Mouse (Mus musculus) hindbrain, embryonic 11.5 days (tissue): ENCODE results near the gene Dtx3l. TPM values are rescaled to one million over a fixed set of nuclear protein-coding genes. Genes with fewer than 3 reads are reported as not detected.
"Not testable (repeated sequence)": the region's sequence is repeated elsewhere in the genome, so short reads cannot be mapped to it uniquely, and the experiment has no call there.

Experiments
- ATAC-seq: fragments of 200-750 bp; cut with Nextera tagmentation; 2 replicates; pipeline ENCODE4 v1.8.0; 2017; ENCODE audit warnings: mild to moderate bottlenecking, moderate TSS enrichment, moderate library complexity; ENCODE audit not compliant: low FRiP score
- DNase-seq: peaks from one replicate; pipeline ENCODE4 v3.0.0-alpha.2; 2015; ENCODE audit warnings: low spot score
- H3K27ac ChIP-seq: fragments of 300-500 bp; sonication (generic); 2 replicates; pipeline ENCODE4 v1.5.1; 2014; ENCODE audit warnings: mild to moderate bottlenecking, low read depth, low read length
- H3K27me3 ChIP-seq: fragments of 300-500 bp; sonication (generic); 2 replicates; pipeline ENCODE4 v1.6.1; 2014; ENCODE audit warnings: mild to moderate bottlenecking, low read length, moderate library complexity, mixed read lengths; ENCODE audit not compliant: control insufficient read depth, insufficient read depth
- H3K36me3 ChIP-seq: fragments of 300-500 bp; sonication (generic); 2 replicates; pipeline ENCODE4 v1.6.1; 2014; ENCODE audit warnings: mild to moderate bottlenecking, low read length, moderate library complexity, mixed read lengths; ENCODE audit not compliant: control insufficient read depth, insufficient read depth
- H3K4me1 ChIP-seq: fragments of 300-500 bp; sonication (generic); replicated peaks from 2 replicates; pipeline ENCODE4 v1.6.1; 2014; ENCODE audit warnings: low read length, mixed read lengths; ENCODE audit not compliant: control insufficient read depth, insufficient read depth
- H3K4me2 ChIP-seq: fragments of 300-500 bp; sonication (generic); replicated peaks from 2 replicates; pipeline ENCODE4 v1.6.1; 2014; ENCODE audit warnings: mild to moderate bottlenecking, low read depth, low read length
- H3K4me3 ChIP-seq: fragments of 300-500 bp; sonication (generic); 2 replicates; pipeline ENCODE4 v1.5.1; 2014; ENCODE audit warnings: low read depth, low read length
- H3K9ac ChIP-seq: fragments of 300-500 bp; sonication (generic); 2 replicates; pipeline ENCODE4 v1.6.1; 2014; ENCODE audit warnings: low read depth, low read length
- H3K9me3 ChIP-seq: fragments of 300-500 bp; sonication (generic); 2 replicates; pipeline ENCODE4 v1.6.1; 2016; ENCODE audit warnings: low read length; ENCODE audit not compliant: control insufficient read depth
- WGBS: fragments of 180-500 bp; shearing (Covaris S2); extraction: QIAGEN DNeasy Blood & Tissue Kit; methylation state at CpG from one replicate; pipeline ENCODE4 v1.1.7; 2014; 5-methylcytosine and 5-hydroxymethylcytosine counted together
- polyA plus RNA-seq: library from polyadenylated mRNA; unstranded; fragments of >200 nt; fragmentation: Nextera tagmentation; extraction: Ambion mirVana; gene quantifications from 2 replicates; pipeline ENCODE4 v1.2.1, GENCODE M21; 2014

Gene Dtx3l
- polyA plus RNA-seq, 1 experiment from 2014 or later: 2.2 TPM

- no peaks in the 10 kb centered on the region for H3K9me3 ChIP-seq
- H3K4me1 ChIP-seq: no peaks in the 10 kb centered on the region
- H3K36me3 ChIP-seq: no peaks in the 10 kb centered on the region
- no peak for DNase-seq
- WGBS: 55% methylated on average over 1 of the region's 1 CpGs
- no peak overlapping the region for H3K4me2 ChIP-seq
- H3K27ac ChIP-seq: no peak overlapping the region
- H3K9ac ChIP-seq: no peak overlapping the region
- H3K27me3 ChIP-seq: no peaks in the 10 kb centered on the region
- no peak overlapping the region for H3K4me3 ChIP-seq
- ATAC-seq: no peak
These were observed 35.1 kb upstream of the Dtx3l start for GRCm38 (mm10) chr16:35974021-35974420.

DNA sequence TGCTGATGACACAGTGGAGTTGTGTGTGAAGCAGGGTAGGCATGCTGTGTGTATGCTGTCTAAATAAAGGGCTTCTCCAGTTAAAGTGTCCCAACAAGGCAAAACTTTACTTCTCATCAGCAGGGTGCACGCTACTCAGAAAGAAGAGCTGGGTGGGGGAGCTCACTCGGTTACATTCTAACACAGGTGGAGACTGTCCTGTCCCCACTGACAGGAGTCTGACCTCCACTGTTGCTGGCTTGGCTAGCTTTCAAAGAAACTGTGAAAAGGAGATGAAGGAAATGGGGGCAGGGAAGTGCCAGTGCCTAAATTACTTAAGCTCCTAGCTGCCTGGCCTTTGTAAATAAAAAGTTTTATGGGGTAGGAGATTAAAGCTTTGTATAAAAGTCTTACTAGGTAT lies 29.2 kb upstream of the Dtx3l start:
- H3K9me3 ChIP-seq: no peaks in the 10 kb centered on the region
- WGBS: 76% methylated on average over 2 of the region's 2 CpGs

GRCm38 (mm10) chr16:35967319-35967718 lies 28.4 kb upstream of the Dtx3l start:
- no peaks in the 10 kb centered on the region for H3K9me3 ChIP-seq
- no peaks in the 10 kb centered on the region for H3K36me3 ChIP-seq
- no peak overlapping the region for H3K4me2 ChIP-seq
- WGBS: 95% methylated on average over 4 of the region's 4 CpGs
- no peak for ATAC-seq
- no peaks in the 10 kb centered on the region for H3K27me3 ChIP-seq
- H3K4me3 ChIP-seq: no peak overlapping the region
- no peaks in the 10 kb centered on the region for H3K4me1 ChIP-seq
- H3K27ac ChIP-seq: no peak overlapping the region
- H3K9ac ChIP-seq: no peak overlapping the region
- DNase-seq: no peak

More for the DNA sequence above, 29.2 kb upstream of the Dtx3l start:
- H3K9ac ChIP-seq: no peak overlapping the region
- ATAC-seq: no peak
- no peak overlapping the region for H3K27ac ChIP-seq
- H3K36me3 ChIP-seq: no peaks in the 10 kb centered on the region
- no peak for DNase-seq
- no peak overlapping the region for H3K4me2 ChIP-seq
- H3K27me3 ChIP-seq: no peaks in the 10 kb centered on the region
- no peaks in the 10 kb centered on the region for H3K4me1 ChIP-seq
- H3K4me3 ChIP-seq: no peak overlapping the region

- no peak overlapping the region for H3K9ac ChIP-seq
- ATAC-seq: no peak
- 68% methylated on average over 5 of the region's 5 CpGs for WGBS
These were observed 27.6 kb upstream of the Dtx3l start for GRCm38 (mm10) chr16:35966411-35967115.

GRCm38 (mm10) chr16:35965991-35966390 lies 27.0 kb upstream of the Dtx3l start:
- H3K4me2 ChIP-seq, H3K27ac ChIP-seq, H3K9me3 ChIP-seq, H3K27me3 ChIP-seq, H3K4me3 ChIP-seq, DNase-seq, ATAC-seq, H3K36me3 ChIP-seq, H3K9ac ChIP-seq, H3K4me1 ChIP-seq: not testable (repeated sequence)
- WGBS: 75% methylated on average over 2 of the region's 4 CpGs

More at GRCm38 (mm10) chr16:35966411-35967115, 27.6 kb upstream of the Dtx3l start:
- no peaks in the 10 kb centered on the region for H3K9me3 ChIP-seq
- H3K27ac ChIP-seq: no peak overlapping the region
- H3K36me3 ChIP-seq: no peaks in the 10 kb centered on the region
- no peak for DNase-seq
- no peaks in the 10 kb centered on the region for H3K4me1 ChIP-seq
- no peak overlapping the region for H3K4me2 ChIP-seq
- no peak overlapping the region for H3K4me3 ChIP-seq
- no peaks in the 10 kb centered on the region for H3K27me3 ChIP-seq

GRCm38 (mm10) chr16:35952628-35953130 lies 13.7 kb upstream of the Dtx3l start:
- H3K4me2 ChIP-seq: no peak overlapping the region
- 91% methylated on average over 5 of the region's 5 CpGs for WGBS
- no peak overlapping the region for H3K4me3 ChIP-seq
- H3K36me3 ChIP-seq: no peaks in the 10 kb centered on the region
- DNase-seq (no peak), ATAC-seq (no peak)
- no peak overlapping the region for H3K27ac ChIP-seq
- H3K27me3 ChIP-seq: no peaks in the 10 kb centered on the region
- no peak overlapping the region for H3K9ac ChIP-seq
- H3K9me3 ChIP-seq: no peaks in the 10 kb centered on the region
- no peaks in the 10 kb centered on the region for H3K4me1 ChIP-seq

DNA sequence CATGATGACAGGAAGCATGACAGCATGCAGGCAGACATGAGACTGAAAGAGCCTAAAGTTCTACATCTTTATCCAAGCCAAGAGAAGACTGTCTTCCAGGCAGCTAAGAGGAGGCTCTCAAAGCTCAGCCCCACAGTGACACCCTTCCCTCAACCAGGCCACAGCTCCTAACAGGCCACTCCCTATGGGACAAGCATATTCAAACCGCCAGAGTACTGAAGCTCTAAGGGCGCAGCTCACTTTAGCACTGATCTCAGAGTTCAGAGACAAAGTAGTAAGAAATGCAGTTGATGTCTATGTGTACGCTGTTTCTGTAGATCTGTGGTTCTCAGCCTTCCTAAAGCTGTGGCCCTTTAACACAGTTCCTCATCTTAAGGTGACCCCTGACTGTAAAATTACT lies 12.3 kb upstream of the Dtx3l start:
- ATAC-seq: no peak
- 95% methylated on average over 3 of the region's 3 CpGs for WGBS

GRCm38 (mm10) chr16:35949264-35949663 lies 10.3 kb upstream of the Dtx3l start:
- no peaks in the 10 kb centered on the region for H3K9me3 ChIP-seq
- no peaks in the 10 kb centered on the region for H3K27me3 ChIP-seq
- H3K36me3 ChIP-seq: no peaks in the 10 kb centered on the region
- no peak overlapping the region for H3K9ac ChIP-seq
- ATAC-seq: no peak
- no peaks in the 10 kb centered on the region for H3K4me1 ChIP-seq
- H3K4me3 ChIP-seq: no peak overlapping the region
- H3K27ac ChIP-seq: no peak overlapping the region
- H3K4me2 ChIP-seq: no peak overlapping the region
- WGBS: 88% methylated on average over 5 of the region's 5 CpGs
- DNase-seq: no peak

More for the DNA sequence above, 12.3 kb upstream of the Dtx3l start:
- Histone ChIP-seq H3K27me3 (no peaks in the 10 kb centered on the region), H3K9ac (no peak overlapping the region), H3K4me1 (no peaks in the 10 kb centered on the region), H3K27ac (no peak overlapping the region), H3K36me3 (no peaks in the 10 kb centered on the region), H3K9me3 (no peaks in the 10 kb centered on the region), H3K4me3 (no peak overlapping the region), H3K4me2 (no peak overlapping the region)
- DNase-seq: no peak

GRCm38 (mm10) chr16:35941382-35941781 lies 2.4 kb upstream of the Dtx3l start:
- DNase-seq (peak; percentile 10), ATAC-seq (no peak)
- Histone ChIP-seq H3K4me3 (no peak overlapping the region), H3K4me2 (no peak overlapping the region), H3K9me3 (no peaks in the 10 kb centered on the region), H3K27me3 (peaks cover 6% of the 10 kb centered on the region; the same call in 1 of the 2 replicates), H3K9ac (no peak overlapping the region), H3K4me1 (peaks cover 3% of the 10 kb centered on the region; the same call in 1 of the 2 replicates), H3K36me3 (no peaks in the 10 kb centered on the region), H3K27ac (no peak overlapping the region)
- 85% methylated on average over 7 of the region's 7 CpGs for WGBS
